Mouse (Mus musculus) gastrocnemius, postnatal 10 days (tissue): ENCODE measurements around the gene Gm21866. TPM values are rescaled to one million over a fixed set of nuclear protein-coding genes. Genes with fewer than 3 reads are reported as not detected.
"Not testable (repeated sequence)": the region's sequence is repeated elsewhere in the genome, so short reads cannot be mapped to it uniquely, and the experiment has no call there.

ENCODE experiments used
- DNase-seq: peaks from one replicate; pipeline ENCODE4 v3.0.0; 2021; ENCODE audit warnings: mixed read lengths
- long read RNA-seq, 2 experiments: library from polyadenylated mRNA; stranded (forward); transcript quantifications; one replicate each; pipeline ENCODE4 v2.0.0; 2021
- total RNA-seq, 2 experiments: library from RNA; stranded (reverse); gene quantifications; 2 replicates each; pipeline ENCODE4 v1.2.3; 2021

The Gm21866 gene
- total RNA-seq, result not detected
- long read RNA-seq, experiment 1, result 0 reads
- long read RNA-seq, experiment 2, result 0 reads

GRCm38 (mm10) chrY:13465479-13465878 lies at the start of gene Gm21866:
Gene Gm21866 (minus strand): TSS chrY:13465579.
- not testable (repeated sequence) for DNase-seq

- not testable (repeated sequence) for DNase-seq
Measured at GRCm38 (mm10) chrY:13493726-13494125, 28.3 kb upstream of the Gm21866 start, which contains the start of gene Gm20773. Gene Gm20773 (plus strand): TSS chrY:13494026.

Other genes starting within 250 kb of the Gm21866 start
- not detected for gene Gm21828, start 241.7 kb downstream of the Gm21866 start, total RNA-seq
- not detected for gene Gm21440, start 213.2 kb downstream of the Gm21866 start, total RNA-seq
- not detected for gene Gm21454, start 213.1 kb downstream of the Gm21866 start, total RNA-seq
- gene Gm21725, start 116.5 kb downstream of the Gm21866 start, total RNA-seq, result not detected
- gene Gm20773, start 28.4 kb upstream of the Gm21866 start, total RNA-seq, result not detected